Mouse (Mus musculus) adrenal gland (tissue): Measurements from ENCODE around the gene Rhob.

Source experiments
- intact Hi-C: fragments of 180-260 bp; cut with DNase I; formaldehyde crosslinking; loops from one replicate; pipeline ENCODE4 v1.15.1; 2025

Gene Rhob

GRCm38 (mm10) chr12:8506954-8507707 is 7.3 kb upstream of the Rhob start:
- intact Hi-C loops: no loop called here

GRCm38 (mm10) chr12:8504131-8504530 is 4.3 kb upstream of the Rhob start:
- intact Hi-C loops: no loop called here

- intact Hi-C loops: loop anchor here (2.0 kb wide), 1 partner anchor 176 kb away; no protein-coding TSS in a partner anchor
These were observed 2.7 kb upstream of the Rhob start for GRCm38 (mm10) chr12:8502546-8502945.

- intact Hi-C loops: loop anchor here (2.0 kb wide), 1 partner anchor 175 kb away; no protein-coding TSS in a partner anchor
These were observed 1.9 kb upstream of the Rhob start for GRCm38 (mm10) chr12:8501571-8502305.

GRCm38 (mm10) chr12:8500597-8501570 is 1.1 kb upstream of the Rhob start:
- intact Hi-C loops: no loop called here

GRCm38 (mm10) chr12:8499001-8499870 is 573 bp downstream of the Rhob start:
- intact Hi-C loops: loop anchor here (5.0 kb wide), 1 partner anchor 47 kb away; no protein-coding TSS in a partner anchor

- intact Hi-C loops: loop anchor here (5.0 kb wide), 1 partner anchor 46 kb away; no protein-coding TSS in a partner anchor
These were observed 1.2 kb downstream of the Rhob start for GRCm38 (mm10) chr12:8498591-8499000.

GRCm38 (mm10) chr12:8498148-8498571 is 1.6 kb downstream of the Rhob start:
- intact Hi-C loops: loop anchor here (5.0 kb wide), 1 partner anchor 46 kb away; no protein-coding TSS in a partner anchor

- intact Hi-C loops: loop anchor here (5.0 kb wide), 1 partner anchor 45 kb away; no protein-coding TSS in a partner anchor
These were observed 2.5 kb downstream of the Rhob start for GRCm38 (mm10) chr12:8497314-8497706.

- intact Hi-C loops: loop anchor here (5.0 kb wide), 1 partner anchor 44 kb away; no protein-coding TSS in a partner anchor
These were observed 3.0 kb downstream of the Rhob start for GRCm38 (mm10) chr12:8496679-8497313.

- intact Hi-C loops: loop anchor here (5.0 kb wide), 1 partner anchor 44 kb away; no protein-coding TSS in a partner anchor
These were observed 3.7 kb downstream of the Rhob start for GRCm38 (mm10) chr12:8495881-8496678.

GRCm38 (mm10) chr12:8494675-8495074 is 5.1 kb downstream of the Rhob start:
- intact Hi-C loops: loop anchor here (5.0 kb wide), 1 partner anchor 42 kb away; no protein-coding TSS in a partner anchor

- intact Hi-C loops: no loop called here
These were observed 6.4 kb downstream of the Rhob start for GRCm38 (mm10) chr12:8493386-8493785.

- intact Hi-C loops: no loop called here
These were observed 10.7 kb downstream of the Rhob start for GRCm38 (mm10) chr12:8489098-8489497.

- intact Hi-C loops: no loop called here
These were observed 11.2 kb downstream of the Rhob start for GRCm38 (mm10) chr12:8488652-8488980.

- intact Hi-C loops: no loop called here
These were observed 11.7 kb downstream of the Rhob start for GRCm38 (mm10) chr12:8487959-8488651.

- intact Hi-C loops: no loop called here
These were observed 12.5 kb downstream of the Rhob start for GRCm38 (mm10) chr12:8487281-8487680.

GRCm38 (mm10) chr12:8485247-8485646 is 14.6 kb downstream of the Rhob start:
- intact Hi-C loops: no loop called here
